Mouse (Mus musculus): ENCODE data around the gene Apbb1.
A peak's percentile ranks its signal among the peaks of the same experiment; 100 is the strongest.

The Apbb1 gene

DNA sequence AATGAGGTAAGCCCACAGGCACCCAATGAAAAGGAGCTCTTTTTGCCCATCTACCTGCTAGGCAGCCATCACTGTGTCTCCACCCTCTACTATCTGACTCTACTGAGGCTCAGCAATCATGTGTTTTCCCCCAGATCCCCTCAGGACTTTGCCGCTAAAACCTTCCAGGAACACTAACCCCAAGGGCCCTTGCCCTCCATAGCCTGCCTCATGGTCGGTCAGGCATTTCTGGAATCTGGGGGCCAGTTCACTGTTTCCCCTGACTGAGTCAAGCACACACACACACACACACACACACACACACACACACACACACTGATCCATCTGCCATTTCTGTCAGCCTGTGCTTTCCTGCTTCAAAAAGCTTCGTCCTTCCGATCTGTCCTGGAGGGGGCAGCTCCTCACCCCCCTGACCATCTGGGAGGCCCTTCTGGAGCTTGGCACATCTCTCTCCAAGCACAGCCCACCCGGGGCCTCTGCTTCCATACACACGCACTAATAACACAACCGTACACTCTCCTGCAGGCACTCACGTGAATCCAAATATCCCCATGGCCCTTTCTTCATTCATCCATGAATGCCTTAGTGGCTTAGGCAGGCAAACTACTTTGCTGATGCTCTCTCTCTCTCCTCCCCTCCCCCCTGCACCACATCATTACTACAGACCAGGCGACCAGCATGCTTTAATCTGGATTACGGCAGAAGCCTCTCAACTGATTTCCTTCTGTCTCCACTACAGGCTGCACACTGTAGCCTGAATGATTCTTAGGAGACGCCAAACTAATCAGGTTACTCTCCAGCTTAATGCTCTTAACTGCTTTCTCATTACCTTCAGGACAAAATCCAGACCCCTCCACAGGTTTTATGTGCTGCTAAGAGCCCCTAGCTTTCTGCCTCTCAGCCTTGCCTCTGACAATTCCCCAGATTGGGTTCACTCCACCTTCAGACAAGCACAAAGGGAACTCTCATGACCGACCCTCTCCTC is 11.6 kb downstream of the Apbb1 start:
- DNase-seq, result peak; percentile 33

DNA sequence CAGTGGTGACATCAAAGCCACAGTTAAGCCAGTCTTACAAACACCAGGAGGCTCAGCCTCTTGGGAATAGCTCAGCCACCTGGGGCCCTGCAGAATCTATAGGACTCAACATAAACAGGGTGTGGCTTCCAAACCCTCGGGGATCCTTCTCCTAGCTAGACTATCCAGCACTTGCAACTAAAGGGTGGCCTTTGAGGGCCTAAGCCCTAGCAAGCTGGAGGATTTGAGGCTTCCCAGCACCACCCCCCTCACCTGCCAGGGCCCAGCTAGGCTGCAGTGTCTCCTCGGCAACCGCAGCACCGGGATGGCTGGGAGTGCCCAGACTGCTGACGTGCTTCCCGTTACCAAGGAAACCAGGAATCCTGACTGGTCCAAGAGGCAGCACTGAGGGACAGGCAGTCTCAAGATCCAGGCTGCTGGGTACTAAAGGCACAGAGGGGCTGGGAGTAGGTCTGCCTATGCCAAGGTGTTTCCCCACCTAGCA is 12.4 kb downstream of the Apbb1 start:
- DNase-seq, result peak; percentile 69

- DNase-seq, result peak; percentile 26
Observed at GRCm38 (mm10) chr7:105568583-105568982, 12.9 kb downstream of the Apbb1 start.

GRCm38 (mm10) chr7:105565071-105565836 is 16.2 kb downstream of the Apbb1 start:
- no peak for DNase-seq

DNA sequence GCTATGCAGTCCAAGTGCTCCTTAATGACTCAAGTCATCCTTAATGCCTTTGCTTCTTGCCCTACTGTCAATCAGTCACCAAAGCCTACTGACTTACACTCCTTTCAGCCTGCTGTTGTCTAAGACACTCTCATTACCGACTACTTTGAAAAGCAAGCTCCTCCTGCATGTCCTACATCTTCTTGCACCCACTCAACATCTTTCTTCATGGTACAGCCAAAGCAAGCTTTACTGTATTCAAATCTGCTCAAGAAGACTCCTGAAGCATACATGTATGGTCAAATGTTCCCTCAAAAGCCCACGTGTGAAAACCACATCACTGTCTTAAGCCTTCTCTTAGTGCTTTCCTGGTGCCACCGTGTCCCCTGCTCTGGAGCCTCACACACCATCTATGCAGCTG is 18.1 kb downstream of the Apbb1 start:
- no peak for DNase-seq

- no peak for DNase-seq
Observed at GRCm38 (mm10) chr7:105562317-105562716, 19.1 kb downstream of the Apbb1 start.

DNA sequence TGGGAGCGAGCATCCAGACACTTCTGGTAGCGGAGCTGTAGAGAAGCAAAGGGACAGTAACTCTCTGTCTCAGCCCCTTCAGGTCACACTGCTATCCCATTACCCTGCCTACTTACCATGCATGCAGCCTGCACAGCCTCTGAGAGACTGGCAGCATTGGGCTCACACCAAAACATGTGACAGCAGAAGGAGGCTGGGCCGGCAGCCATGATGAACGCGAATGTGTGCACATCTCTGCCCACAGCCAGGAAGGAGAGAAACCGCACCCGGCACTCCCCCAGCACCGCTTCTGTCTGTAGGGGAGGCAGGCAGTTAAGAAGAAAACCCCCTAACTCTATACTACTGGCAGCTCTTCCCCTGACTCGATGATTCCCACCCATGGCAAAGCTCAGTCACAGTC is 22.4 kb downstream of the Apbb1 start:
- DNase-seq, result no peak

GRCm38 (mm10) chr7:105557671-105558070 is 23.8 kb downstream of the Apbb1 start:
- no peak for DNase-seq

- DNase-seq, result no peak
Observed at GRCm38 (mm10) chr7:105556406-105556805, 25.0 kb downstream of the Apbb1 start.

GRCm38 (mm10) chr7:105555571-105555970 is 25.9 kb downstream of the Apbb1 start:
- DNase-seq, result no peak

- peak; percentile 95 for DNase-seq
Observed at GRCm38 (mm10) chr7:105554212-105554942, 27.1 kb downstream of the Apbb1 start, which contains the start of gene Smpd1. Gene Smpd1, plus strand, starts transcription at chr7:105554360.

- DNase-seq, result no peak
Observed at GRCm38 (mm10) chr7:105553456-105554211, 27.8 kb downstream of the Apbb1 start.

DNA sequence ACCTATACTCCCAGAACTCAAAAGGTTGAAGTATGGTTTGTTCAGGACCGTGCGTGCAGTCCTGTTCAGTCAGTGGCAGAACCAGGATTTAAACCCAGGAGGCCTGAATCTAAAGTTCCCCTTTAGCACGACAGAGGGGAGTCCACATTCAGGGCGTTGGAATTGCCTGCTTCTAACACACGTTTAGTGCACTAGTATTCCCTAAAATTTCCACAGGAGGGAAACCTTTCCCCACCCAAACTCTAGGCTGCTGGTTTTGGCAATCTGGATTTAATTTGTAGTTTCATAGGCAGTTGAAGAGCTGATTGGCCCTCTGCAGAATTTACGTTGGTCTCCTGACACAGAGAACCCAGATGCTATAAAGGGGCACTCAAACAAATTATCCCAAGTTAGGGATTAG is 32.4 kb downstream of the Apbb1 start:
- DNase-seq, result peak; percentile 78

GRCm38 (mm10) chr7:105547970-105548369 is 33.5 kb downstream of the Apbb1 start:
- DNase-seq, result no peak

- no peak for DNase-seq
Observed at GRCm38 (mm10) chr7:105545986-105546385, 35.5 kb downstream of the Apbb1 start.

- peak; percentile 28 for DNase-seq
Observed at GRCm38 (mm10) chr7:105534162-105534561, 47.3 kb downstream of the Apbb1 start.

- no peak for DNase-seq
Observed at GRCm38 (mm10) chr7:105528094-105528493, 53.4 kb downstream of the Apbb1 start.

- DNase-seq, result peak; percentile 68
Observed at GRCm38 (mm10) chr7:105527306-105527937, 54.0 kb downstream of the Apbb1 start.

DNA sequence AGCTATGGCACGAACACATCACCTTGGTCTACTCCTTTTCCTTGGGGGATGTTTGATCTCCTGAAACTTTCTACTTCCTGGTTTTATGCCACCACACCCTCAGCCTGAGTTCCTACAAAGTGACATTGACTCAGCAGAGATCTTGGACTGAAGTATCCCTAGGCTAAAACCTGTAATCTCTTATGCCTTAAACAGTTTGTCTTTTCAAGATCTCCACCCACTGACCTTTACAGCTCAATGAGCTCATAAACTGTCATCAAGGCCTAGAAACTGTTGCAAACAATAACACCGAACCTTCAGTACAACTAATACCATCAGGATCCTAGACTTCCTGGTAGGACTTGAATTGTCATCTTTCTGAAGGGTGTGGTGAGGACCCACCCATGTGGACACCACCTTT is 57.2 kb downstream of the Apbb1 start:
- no peak for DNase-seq

DNA sequence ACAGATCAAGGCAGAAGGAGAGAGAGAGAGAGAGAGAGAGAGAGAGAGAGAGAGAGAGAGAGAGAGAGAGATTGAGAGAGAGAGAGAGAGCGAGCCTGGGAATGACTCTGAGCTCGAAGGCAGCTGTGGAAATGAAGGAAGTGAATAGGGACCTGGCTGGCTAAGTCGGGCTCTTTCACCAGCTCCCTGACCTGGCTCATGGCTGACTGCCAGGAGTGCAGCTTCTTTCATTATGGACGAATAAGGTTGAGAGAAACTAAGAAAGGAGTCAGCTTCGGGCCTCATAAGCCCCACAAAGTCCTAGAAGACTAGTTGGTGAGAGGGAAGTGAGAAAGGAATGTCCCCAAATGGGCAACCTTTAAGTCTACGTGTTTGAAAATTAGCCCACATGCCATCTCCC is 61.3 kb downstream of the Apbb1 start:
- peak; percentile 24 for DNase-seq

DNA sequence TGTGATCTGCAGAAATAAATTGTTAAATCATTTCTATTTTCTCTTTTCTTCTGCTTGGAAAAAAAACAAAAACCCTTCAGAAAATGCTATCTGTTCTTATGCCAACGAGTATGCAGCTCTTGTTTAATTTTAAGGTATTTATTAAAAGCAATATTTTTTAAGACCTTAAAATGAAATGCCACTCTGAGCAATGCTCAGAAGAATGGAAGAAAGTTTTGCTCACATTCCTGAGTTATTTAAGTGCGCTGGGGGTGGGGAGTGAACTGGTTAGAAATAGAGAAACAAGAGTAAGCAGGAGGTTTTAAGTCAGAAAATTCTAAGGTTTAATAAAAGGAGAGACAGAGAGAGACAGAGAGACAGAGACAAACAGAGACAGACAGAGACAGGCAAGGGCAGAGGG is 61.7 kb downstream of the Apbb1 start:
- no peak for DNase-seq

- DNase-seq, result no peak
Observed at GRCm38 (mm10) chr7:105519336-105519735, 62.1 kb downstream of the Apbb1 start.
